Mouse (Mus musculus): ENCODE results near the gene Rwdd1. TPM values are rescaled to one million over a fixed set of nuclear protein-coding genes. Genes with fewer than 3 reads are reported as not detected.

Gene Rwdd1
- 10 to 100 TPM; 89.9 to 96.3 TPM for total RNA-seq (2021)
- long read RNA-seq, experiment 1, transcript Rwdd1-201 (7 exons, 1,090 nt), result major isoform, 32 of 34 reads
- long read RNA-seq, experiment 1, partial matches to known transcripts, result 0 of 34 reads
- long read RNA-seq, experiment 1, other reads (novel, unspliced or antisense), result 2 of 34 reads
- long read RNA-seq, experiment 2, transcript Rwdd1-201 (7 exons, 1,090 nt), result major isoform, 18 of 19 reads
- long read RNA-seq, experiment 2, partial matches to known transcripts, result 0 of 19 reads
- long read RNA-seq, experiment 2, other reads (novel, unspliced or antisense), result 1 of 19 reads

DNA sequence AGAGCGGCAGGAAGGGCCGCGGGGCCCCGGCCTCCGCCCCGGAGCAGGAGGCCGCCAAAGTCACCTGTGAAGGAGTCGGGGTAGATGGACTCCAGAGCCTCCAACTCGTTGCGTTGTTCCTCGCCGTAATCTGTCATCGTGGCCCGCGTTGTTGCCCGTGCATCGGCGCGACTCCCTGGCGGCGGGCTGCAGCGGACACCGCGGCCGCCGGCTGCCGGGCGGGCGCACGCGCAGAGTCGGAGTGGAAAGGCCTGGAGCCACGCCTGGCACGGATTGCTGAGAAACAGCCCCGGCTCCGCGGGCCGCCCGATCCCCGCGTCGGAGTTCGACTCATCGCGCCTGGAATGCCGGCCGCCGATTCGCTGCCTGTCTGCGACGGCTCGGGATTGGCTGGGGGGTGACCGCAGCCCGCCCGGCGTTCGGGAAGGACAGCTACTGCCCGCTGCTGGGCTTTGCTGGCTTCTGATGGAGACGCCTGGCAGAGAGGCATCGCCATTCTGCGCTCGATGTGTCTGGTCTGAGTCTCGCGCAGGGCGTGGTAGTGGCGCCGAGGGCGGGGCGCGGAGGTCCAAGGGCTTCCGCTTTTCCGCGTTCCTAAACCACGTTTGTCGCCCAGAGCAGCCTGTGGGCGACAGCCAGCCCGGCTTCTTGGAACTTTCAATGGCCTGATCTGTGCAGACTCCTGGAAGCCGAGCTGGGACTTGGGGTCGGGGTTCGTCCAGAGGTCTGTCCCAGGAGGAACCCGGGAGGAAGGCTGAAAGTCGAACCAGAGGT lies at the start of gene Rwdd1:
TSS of gene Rwdd1 (minus strand) at position 323 of the 774 bp plus-strand sequence.
- TF ChIP-seq CTCF (IDR thresholded peaks at IDR 0.05), result no peak; the same call in 1 of the 2 replicates
- intact Hi-C loops (cut with DNase I), result loop anchor here (1.0 to 5.0 kb wide), 3 partner anchors 69 to 398 kb away; partner anchors contain the start of genes Nt5dc1 and Zup1

DNA sequence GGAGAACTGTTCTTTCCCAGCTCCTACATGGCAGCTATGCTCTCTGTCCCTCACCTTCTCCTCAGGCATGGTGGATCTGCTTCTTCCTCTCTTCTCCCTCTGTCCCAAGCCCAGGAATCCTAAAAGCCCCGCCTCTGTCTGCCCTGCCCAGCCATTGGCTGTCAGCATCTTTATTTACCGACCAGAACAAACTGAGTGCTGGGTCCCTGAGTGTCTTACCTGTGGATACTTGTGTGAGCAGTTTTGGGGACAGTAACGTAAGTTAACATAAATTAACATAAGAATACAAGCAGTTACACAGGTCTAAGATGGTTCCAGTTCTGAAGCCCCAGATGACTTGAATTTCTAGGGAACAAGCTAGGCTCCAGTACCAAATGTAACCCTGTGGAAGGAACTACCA lies 47.2 kb upstream of the Rwdd1 start:
- H3K27ac ChIP-seq, result no peak overlapping the region
- DNase-seq (ENCODE audit: extremely low spot score in 1 of 2, low spot score in 2 of 2), result no peak
- H3K4me3 ChIP-seq, result no peak overlapping the region
- intact Hi-C loops (cut with DNase I), result no loop called here
- no peak for TF ChIP-seq CTCF (IDR thresholded peaks at IDR 0.05)

More for the DNA sequence above, at the start of gene Rwdd1:
- DNase-seq (ENCODE audit: extremely low spot score in 1 of 2, low spot score in 2 of 2), result peak; percentile 98
- peak within 1 kb of the TSS; percentile 77 for H3K4me3 ChIP-seq
- H3K27ac ChIP-seq, result peak within 1 kb of the TSS; percentile 90

DNA sequence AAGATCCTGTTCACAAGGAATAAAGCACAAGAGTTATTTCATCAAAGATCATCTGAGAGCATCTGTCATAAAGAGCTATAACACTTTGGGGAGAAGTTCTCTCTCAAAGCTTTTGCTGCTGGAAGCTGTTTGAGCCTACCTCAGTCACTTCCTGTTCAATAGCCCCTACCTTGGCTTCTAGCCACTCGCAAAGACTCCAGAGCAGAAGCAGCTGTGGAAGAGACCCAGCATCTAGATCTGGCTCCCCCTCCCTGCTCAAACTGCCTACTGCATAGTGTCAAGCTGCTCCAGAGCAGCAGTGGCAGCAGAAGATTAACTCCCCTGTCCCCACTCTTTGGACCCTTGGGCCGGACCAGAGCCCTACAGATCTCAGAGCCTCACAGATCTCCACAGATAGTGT lies 34.6 kb upstream of the Rwdd1 start:
- DNase-seq (ENCODE audit: extremely low spot score in 1 of 2, low spot score in 2 of 2), result no peak
- Histone ChIP-seq H3K4me3 (no peak overlapping the region), H3K27ac (no peak overlapping the region)
- intact Hi-C loops (cut with DNase I), result no loop called here
- no peak for TF ChIP-seq CTCF (IDR thresholded peaks at IDR 0.05)

DNA sequence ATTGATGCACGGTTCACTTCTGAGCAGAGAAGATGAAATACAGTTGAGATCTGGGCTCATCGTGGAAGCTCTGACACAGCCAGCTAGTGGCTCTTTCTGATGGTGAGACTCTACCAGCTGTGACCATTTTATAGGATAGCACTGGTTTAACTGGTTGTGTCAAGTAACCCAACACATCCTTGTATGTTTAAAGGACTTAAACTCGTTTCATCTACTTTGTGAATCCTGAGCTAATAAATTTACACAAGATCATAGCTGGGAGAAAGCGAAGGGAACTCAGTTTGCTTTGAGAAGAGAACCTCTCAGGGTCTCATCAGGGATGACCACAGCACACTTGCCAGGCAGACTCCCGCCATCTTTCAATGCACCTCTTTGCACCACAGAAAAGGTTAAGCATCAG lies 24.8 kb upstream of the Rwdd1 start, which contains the start of gene Calhm4:
TSS of gene Calhm4 (minus strand) at position 101 of the 400 bp plus-strand sequence.
- Histone ChIP-seq H3K4me3 (no peak within 1 kb of the TSS), H3K27ac (no peak within 1 kb of the TSS)
- intact Hi-C loops (cut with DNase I), result no loop called here
- TF ChIP-seq CTCF (IDR thresholded peaks at IDR 0.05), result no peak
- DNase-seq (ENCODE audit: extremely low spot score in 1 of 2, low spot score in 2 of 2), result no peak

DNA sequence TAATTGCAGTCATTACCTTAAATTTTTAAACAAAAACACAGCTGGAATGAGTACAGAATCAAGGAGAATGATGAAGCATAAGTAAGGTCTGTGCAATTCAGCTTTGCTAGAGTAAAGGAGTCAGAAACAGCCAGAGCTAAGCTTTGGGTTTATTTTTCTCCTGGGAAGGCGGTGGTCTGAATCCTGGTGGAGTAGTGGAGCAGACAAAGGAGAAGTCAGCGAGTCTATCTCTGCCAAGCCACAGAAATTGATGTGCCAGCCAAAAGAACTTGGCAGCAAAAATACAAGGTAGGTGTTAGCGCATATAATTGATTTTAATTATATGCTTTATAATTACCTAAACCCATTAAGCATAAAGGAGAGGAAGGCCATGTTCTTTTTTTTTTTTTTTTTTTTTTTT lies 18.0 kb upstream of the Rwdd1 start, which contains the start of gene Trappc3l:
TSS of gene Trappc3l (plus strand) at position 197 of the 400 bp plus-strand sequence.
- TF ChIP-seq CTCF (IDR thresholded peaks at IDR 0.05), result no peak
- intact Hi-C loops (cut with DNase I), result loop anchor here (2.0 to 10.0 kb wide), 3 partner anchors 167 to 291 kb away; partner anchors contain the start of gene Dse
- H3K27ac ChIP-seq, result no peak within 1 kb of the TSS
- no peak for DNase-seq (ENCODE audit: extremely low spot score in 1 of 2, low spot score in 2 of 2)
- no peak within 1 kb of the TSS for H3K4me3 ChIP-seq

DNA sequence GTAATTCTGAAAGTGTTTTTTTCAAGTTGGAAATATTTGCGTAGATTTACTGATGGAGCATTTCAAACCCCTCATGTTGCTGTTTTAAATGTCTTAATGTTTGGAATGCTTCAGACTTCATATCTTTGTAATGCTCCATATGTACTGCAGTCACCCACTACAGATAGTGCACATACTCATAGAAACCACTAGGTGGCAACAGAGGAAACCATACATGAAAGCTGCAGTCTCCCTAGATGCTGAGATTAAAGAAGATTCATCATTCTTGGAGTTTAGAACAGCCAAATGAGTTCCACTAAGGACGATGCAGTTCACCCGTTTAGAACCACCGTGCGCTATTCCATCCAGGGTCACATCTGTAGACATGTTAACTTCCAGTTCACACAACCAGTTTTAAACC lies 17.2 kb upstream of the Rwdd1 start:
- DNase-seq (ENCODE audit: extremely low spot score in 1 of 2, low spot score in 2 of 2), result no peak
- intact Hi-C loops (cut with DNase I), result loop anchor here (1.0 to 10.0 kb wide), 4 partner anchors 60 to 292 kb away; partner anchors contain the start of genes Calhm5 and Dse
- Histone ChIP-seq H3K4me3 (no peak overlapping the region), H3K27ac (no peak overlapping the region)
- TF ChIP-seq CTCF (IDR thresholded peaks at IDR 0.05), result peak; percentile 88

DNA sequence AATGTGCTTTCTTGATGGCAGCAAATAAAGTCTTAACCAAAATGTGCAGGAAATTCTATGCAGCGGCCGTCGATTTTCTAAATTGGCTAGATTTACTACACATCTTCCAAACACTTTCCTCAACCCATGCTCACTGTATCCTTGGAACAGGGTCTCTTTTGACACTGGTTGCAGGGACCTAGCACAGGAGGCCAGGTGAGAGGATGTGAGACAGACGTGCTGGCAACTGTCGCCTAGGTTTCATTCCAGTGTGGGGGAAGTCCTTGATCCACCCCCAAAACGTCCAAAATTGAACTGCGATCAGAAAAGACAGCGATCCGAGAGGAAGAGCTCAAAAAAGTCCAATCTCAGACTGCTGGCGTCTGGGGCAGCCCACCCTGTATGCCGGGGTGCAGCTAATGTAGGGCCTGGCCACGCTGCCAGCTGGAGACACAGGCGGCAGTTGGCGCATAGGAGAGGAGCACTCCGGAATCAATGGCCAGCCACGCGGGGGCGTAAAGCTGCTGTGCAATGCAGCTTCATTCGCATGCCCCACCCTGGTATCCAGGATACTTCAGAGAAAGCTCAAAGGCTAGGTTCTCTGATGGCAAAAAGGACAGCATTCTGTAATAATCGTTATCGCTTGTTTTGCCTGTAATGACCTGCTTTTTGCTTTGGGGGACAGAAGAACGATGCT lies 14.3 kb upstream of the Rwdd1 start:
- no peak overlapping the region for H3K27ac ChIP-seq
- H3K4me3 ChIP-seq, result peak overlapping the region; percentile 36
- intact Hi-C loops (cut with DNase I), result loop anchor here (10.0 kb wide), 1 partner anchor 171 kb away; the partner anchor contains the start of gene Dse
- DNase-seq (ENCODE audit: extremely low spot score in 1 of 2, low spot score in 2 of 2), result peak; percentile 73 to 75
- TF ChIP-seq CTCF (IDR thresholded peaks at IDR 0.05), result peak; percentile 49

DNA sequence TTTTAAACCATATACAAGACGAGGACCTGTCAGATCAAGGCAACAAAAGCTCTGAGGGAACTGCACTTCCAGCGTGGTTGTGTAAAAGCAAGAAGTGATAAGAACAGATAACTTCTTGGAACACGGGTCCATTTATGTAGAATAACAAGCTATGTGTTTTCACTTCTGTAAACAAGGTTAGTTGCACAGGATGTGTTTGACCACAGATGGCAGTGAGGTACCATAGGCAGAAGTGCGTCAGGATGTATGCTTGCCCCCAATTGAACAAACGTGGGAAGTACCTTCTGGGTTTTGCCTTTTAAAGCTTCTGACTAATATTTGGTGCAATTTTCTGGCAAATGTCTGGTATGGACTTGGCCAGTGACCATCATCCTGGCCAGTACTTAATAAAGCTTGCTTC lies 10.9 kb upstream of the Rwdd1 start:
- intact Hi-C loops (cut with DNase I), result loop anchor here (10.0 kb wide), 1 partner anchor 174 kb away; the partner anchor contains the start of gene Dse
- no peak overlapping the region for H3K27ac ChIP-seq
- H3K4me3 ChIP-seq, result no peak overlapping the region
- no peak for DNase-seq (ENCODE audit: extremely low spot score in 1 of 2, low spot score in 2 of 2)
- no peak for TF ChIP-seq CTCF (IDR thresholded peaks at IDR 0.05)

DNA sequence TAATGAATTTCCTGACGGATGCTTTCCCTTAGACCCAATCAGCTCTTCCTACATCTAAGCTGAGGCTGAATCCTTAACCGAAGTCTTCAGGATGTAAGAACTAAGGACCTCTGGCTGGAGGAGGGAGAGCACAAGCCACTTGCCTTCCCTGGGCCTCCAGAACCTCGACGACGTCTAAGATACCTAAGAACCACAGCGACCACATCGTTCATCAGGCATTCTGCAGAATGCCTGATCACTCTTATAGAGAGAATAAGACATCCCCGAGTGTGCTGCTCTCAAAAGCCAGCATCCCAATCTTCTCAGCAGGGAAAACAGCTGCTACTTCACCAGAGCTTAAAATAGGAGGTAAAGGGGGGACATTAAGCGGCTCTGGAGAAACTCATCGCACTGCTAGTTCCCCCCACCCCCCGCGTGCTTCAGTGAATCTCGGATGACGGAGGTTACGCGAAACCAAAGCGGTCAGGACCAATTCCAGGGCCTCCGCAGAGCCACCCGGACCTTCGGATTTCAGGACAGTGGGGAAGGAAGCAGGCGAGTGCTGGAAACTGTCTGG lies 600 bp downstream of the Rwdd1 start:
- peak overlapping the region; percentile 77 for H3K4me3 ChIP-seq
- peak overlapping the region; percentile 90 for H3K27ac ChIP-seq
- TF ChIP-seq CTCF (IDR thresholded peaks at IDR 0.05), result no peak
- intact Hi-C loops (cut with DNase I), result loop anchor here (1.0 to 5.0 kb wide), 3 partner anchors 68 to 398 kb away; partner anchors contain the start of genes Nt5dc1 and Zup1
- DNase-seq (ENCODE audit: extremely low spot score in 1 of 2, low spot score in 2 of 2), result peak in 1 of 2 experiments; percentile 11

DNA sequence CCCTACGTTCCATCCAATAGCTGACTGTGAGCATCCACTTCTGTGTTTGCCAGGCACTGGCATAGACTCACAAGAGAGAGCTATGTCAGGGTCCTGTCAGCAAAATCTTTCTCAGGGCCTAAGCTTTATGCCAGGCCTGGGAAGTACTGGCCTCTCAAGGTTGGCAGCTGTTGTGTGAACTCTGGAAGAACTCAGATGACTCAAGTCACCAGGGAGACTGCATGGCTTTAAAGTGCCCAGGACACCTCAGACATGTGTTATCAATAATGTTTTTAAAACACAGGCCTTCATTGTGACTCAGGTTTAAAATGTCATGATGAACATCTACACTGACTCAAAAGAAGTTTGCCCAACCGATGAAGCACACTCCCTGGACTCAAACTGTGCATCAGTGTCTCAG lies 6.2 kb downstream of the Rwdd1 start:
- intact Hi-C loops (cut with DNase I), result no loop called here
- no peak for TF ChIP-seq CTCF (IDR thresholded peaks at IDR 0.05)
- Histone ChIP-seq H3K27ac (no peak overlapping the region), H3K4me3 (no peak overlapping the region)
- no peak for DNase-seq (ENCODE audit: extremely low spot score in 1 of 2, low spot score in 2 of 2)

DNA sequence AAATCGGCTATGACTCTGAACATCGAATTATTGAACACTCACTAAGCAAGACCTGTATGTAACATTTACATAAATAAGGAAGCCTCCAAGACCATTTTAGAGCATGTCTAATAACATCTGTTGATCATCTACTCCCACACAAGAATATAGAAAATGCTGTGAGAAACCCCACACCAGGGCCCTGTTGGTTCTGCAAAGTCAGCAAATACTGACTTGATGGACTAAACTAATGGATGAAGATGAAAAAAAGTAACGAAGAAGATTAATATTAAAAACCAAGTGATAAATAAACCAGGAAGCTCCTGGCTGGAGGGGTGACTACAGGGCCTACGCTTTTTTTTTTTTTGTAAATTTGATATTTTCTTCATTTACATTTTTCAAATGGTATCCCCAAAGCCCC lies 6.8 kb downstream of the Rwdd1 start:
- no peak for DNase-seq (ENCODE audit: extremely low spot score in 1 of 2, low spot score in 2 of 2)
- Histone ChIP-seq H3K27ac (no peak overlapping the region), H3K4me3 (no peak overlapping the region)
- no peak for TF ChIP-seq CTCF (IDR thresholded peaks at IDR 0.05)
- intact Hi-C loops (cut with DNase I), result no loop called here

All from left cerebral cortex, adult 2 months (tissue).